Mouse (Mus musculus) bone marrow macrophage, adult 2 months (primary cell): ENCODE results near the gene Efhd2. TPM values are rescaled to one million over a fixed set of nuclear protein-coding genes. Genes with fewer than 3 reads are reported as not detected.

Experiments used
- H3K27ac ChIP-seq: 2 replicates; pipeline ENCODE4 v1.5.1; 2012; ENCODE audit warnings: low read depth, low read length; ENCODE audit not compliant: insufficient read depth
- H3K4me1 ChIP-seq: 2 replicates; pipeline ENCODE4 v1.6.1; 2012; ENCODE audit warnings: low read length; ENCODE audit not compliant: control insufficient read depth, insufficient read depth
- H3K4me3 ChIP-seq: 2 replicates; pipeline ENCODE4 v1.5.1; 2012; ENCODE audit warnings: mild to moderate bottlenecking, low read length, moderate library complexity; ENCODE audit not compliant: insufficient read depth
- CTCF ChIP-seq: IDR thresholded peaks from 2 replicates; pipeline ENCODE4 v1.5.1; 2012; ENCODE audit warnings: low read depth, mild to moderate bottlenecking, low read length, moderate library complexity
- POLR2A ChIP-seq: IDR thresholded peaks from 2 replicates; pipeline ENCODE4 v1.6.1; 2012; ENCODE audit warnings: mild to moderate bottlenecking, low read depth, low read length, borderline replicate concordance
- polyA plus RNA-seq: library from polyadenylated mRNA; stranded (reverse); fragments of >200 nt; gene quantifications from 2 replicates; pipeline ENCODE4 v1.2.4, GENCODE M21; 2012; ENCODE audit not compliant: missing spikeins, insufficient read depth, insufficient read length

Efhd2 gene
- polyA plus RNA-seq, 1 experiment: 491 TPM

DNA sequence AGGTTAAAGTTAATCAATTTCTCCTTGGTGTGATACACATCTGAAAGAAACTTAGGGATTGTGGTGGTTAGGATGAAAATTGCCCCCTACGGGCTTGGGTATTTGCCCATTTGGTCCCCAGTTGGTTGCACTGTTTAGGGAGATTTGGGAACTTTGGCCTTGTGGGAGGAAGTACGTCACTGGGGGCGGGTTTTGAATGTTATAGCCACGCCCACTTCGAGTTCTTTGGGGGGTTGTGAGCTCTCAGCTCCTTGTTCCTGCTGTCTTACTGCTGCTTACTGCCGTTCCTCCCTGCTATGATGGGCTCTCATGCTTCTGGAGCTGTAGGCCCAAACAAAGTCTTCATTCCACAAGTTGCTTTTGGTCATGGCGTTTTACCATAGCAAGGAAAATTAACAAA is 43.4 kb downstream of the Efhd2 start:
- H3K4me1 ChIP-seq: peaks cover 12% of the 10 kb centered on the region
- TF ChIP-seq POLR2A (no peak), CTCF (no peak)
- H3K27ac ChIP-seq: no peak overlapping the region
- no peak overlapping the region for H3K4me3 ChIP-seq

DNA sequence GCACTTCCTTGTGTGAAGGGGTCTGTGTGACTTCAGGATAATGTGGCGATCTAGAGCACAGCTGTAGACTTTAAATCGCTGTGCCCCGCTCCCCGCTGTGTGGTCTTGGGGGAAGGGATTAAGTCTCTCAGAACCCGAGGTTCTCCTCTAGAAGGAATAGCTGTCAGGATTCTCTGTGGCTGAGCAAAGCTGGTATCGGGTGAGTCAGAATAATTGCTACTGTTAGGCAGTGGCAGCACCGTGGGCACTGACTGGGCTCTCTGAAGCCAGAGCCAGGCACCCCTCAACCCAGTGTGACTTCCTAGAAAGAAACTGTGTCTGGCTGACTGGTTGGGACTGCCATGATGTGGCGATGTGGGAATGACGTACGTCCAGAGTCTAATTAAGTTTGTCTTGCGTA is 44.3 kb downstream of the Efhd2 start:
- no peak overlapping the region for H3K27ac ChIP-seq
- TF ChIP-seq CTCF (no peak), POLR2A (no peak)
- H3K4me1 ChIP-seq: peaks cover 12% of the 10 kb centered on the region
- no peak overlapping the region for H3K4me3 ChIP-seq

DNA sequence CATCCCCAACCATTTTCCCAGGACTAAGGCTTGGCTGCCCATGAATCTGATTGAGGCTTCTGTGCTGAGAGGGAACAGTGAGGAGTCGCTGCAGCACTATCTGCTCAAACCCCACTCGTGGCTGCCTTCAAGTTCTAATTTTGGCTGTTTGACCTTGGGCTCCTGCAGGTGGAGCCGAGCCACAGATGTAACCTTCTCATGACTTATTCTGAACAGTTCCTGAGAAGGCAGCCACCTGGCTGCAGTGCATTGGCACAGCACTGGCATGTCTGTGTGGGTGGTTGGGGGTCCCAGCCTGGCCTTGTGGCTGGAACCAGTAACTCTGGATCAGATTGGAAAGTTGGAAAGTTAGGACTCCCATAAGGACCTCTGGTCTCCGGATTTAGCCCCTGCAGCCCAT is 46.5 kb downstream of the Efhd2 start:
- TF ChIP-seq CTCF (no peak), POLR2A (no peak)

DNA sequence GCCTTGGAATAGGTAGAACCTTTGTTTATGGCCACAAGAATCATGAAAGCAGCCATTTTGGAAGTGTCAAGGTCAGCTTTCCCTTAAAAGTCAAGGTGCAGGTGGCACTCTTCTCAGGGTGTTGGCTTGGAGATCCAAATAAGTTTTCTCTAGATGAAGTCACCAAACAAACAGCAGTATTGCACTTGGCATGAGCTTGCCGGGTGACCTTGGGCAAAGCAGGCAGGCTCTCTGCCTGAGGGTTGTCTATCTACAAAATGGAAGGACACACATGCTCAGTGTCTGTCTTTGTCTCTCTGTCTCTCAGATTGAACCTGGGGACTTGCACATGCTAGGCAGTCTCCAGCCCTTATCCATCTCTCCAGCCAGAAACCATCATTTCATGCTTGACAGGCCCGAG is 47.3 kb downstream of the Efhd2 start:
- TF ChIP-seq POLR2A: no peak
- Histone ChIP-seq H3K4me1 (peaks cover 3% of the 10 kb centered on the region), H3K4me3 (no peak overlapping the region), H3K27ac (no peak overlapping the region)

More for the DNA sequence above, 46.5 kb downstream of the Efhd2 start:
- H3K4me3 ChIP-seq: no peak overlapping the region
- no peak overlapping the region for H3K27ac ChIP-seq
- no peaks in the 10 kb centered on the region; the same call in 1 of the 2 replicates for H3K4me1 ChIP-seq

DNA sequence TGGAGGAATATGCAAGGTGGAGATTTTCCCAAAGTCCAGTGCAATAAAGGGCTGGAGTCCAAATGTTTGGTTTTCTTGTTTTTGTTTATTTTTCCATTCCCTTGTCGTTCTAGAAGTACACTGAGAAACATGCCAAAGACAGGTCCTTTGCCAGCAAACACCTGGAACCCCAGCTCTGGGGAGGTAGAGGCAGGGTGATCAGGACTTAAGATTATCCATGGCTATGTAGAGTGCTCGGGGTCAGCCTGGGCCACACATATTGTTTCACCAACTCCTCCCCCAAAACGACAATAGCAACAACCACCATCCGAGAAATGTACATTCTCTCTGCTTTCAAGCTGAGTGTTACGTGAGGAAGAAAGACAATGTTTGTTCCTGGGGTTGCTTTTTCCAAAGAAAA is 48.7 kb downstream of the Efhd2 start, which contains the start of gene Cela2a:
Cela2a (minus strand) TSS at position 101 of the 400 bp plus-strand sequence.
- TF ChIP-seq POLR2A: no peak
- TF ChIP-seq CTCF: no peak
- Histone ChIP-seq H3K4me1 (peaks cover 3% of the 10 kb centered on the region), H3K27ac (no peak within 1 kb of the TSS), H3K4me3 (no peak within 1 kb of the TSS)

DNA sequence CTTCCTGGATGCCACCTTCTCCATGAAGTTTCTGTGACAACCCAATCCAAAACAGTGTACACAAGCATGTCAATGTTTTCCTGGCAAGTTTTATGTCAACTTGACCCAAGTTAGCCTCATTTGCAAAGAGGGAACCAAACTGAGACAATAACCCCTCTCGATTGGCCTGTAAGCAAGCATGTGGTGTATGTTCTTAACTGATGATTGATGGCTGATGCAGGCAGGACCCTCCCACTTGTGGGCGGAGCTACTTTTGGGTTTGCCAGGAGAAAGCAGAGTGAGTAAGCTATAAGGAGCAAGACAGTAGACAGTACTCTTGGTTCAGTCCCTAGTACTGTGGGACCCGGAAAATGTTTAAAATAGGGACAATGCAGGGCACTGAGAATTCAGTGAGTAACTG is 51.7 kb downstream of the Efhd2 start:
- Histone ChIP-seq H3K27ac (no peak overlapping the region), H3K4me1 (peaks cover 3% of the 10 kb centered on the region), H3K4me3 (no peak overlapping the region)
- TF ChIP-seq CTCF: no peak
- no peak for TF ChIP-seq POLR2A

DNA sequence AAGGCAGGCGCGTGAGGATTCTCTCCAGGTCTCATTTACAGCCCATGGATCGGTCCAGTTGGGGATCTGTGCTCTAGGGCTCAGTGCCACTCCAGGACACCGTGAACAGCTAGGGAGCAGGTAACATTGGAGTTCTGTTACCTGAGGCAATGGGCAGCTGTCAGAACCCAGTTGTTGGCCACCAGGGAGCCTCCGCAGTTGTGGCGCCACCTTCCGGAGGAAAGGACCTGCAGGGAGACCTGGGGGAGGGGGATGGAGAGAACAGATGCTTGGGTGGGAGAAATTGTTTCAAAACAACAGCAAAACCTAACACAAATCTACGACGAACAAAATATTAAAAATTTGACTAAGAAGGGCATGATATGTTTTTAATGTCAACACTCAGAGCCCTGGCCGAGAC is 52.6 kb downstream of the Efhd2 start:
- no peak for TF ChIP-seq CTCF
- TF ChIP-seq POLR2A: no peak
- Histone ChIP-seq H3K4me3 (no peak overlapping the region), H3K27ac (no peak overlapping the region), H3K4me1 (peaks cover 3% of the 10 kb centered on the region)

DNA sequence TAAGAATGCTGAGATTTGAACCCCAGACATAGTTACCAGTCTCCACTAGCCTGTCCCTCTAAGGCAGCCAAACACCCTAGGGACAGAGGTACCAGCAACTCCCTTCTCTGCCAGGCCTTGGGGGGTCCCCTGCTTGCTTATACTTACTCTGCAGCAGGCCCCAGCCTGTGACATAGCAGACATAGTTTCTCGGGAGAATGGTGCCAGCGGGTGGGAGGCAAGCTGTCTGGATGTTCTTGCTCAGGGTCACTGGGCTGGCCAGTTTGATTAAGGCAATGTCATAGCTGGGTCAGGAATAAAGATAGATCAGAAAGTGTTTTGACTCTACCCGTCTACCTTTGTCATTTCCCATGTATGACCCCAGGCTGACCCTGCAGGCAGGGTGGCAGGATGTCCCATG is 53.5 kb downstream of the Efhd2 start:
- H3K4me1 ChIP-seq: peaks cover 3% of the 10 kb centered on the region
- H3K4me3 ChIP-seq: no peak overlapping the region
- no peak overlapping the region for H3K27ac ChIP-seq
- TF ChIP-seq POLR2A (no peak), CTCF (no peak)

DNA sequence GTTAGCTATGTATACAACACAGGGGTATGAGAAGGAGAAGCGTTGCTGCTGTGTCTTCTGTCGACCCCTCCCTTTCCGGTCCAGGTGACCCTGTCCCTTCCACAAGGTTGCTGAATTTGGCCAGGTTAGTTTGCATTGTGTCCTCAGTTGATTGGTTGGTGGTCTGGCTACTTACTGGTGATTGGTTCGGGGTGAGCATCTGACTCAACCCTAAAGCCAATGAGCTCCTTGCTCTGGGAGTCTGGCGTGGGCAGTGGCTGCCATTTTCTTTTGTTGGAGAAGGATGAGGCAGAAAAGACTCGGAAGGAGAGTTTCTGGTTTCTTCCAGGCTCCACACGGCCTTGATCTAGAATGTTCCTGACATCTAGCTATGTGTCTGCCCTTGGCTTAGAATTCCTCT is 55.4 kb downstream of the Efhd2 start:
- TF ChIP-seq POLR2A (no peak), CTCF (no peak)
- Histone ChIP-seq H3K27ac (no peak overlapping the region), H3K4me1 (peaks cover 3% of the 10 kb centered on the region), H3K4me3 (no peak overlapping the region)

DNA sequence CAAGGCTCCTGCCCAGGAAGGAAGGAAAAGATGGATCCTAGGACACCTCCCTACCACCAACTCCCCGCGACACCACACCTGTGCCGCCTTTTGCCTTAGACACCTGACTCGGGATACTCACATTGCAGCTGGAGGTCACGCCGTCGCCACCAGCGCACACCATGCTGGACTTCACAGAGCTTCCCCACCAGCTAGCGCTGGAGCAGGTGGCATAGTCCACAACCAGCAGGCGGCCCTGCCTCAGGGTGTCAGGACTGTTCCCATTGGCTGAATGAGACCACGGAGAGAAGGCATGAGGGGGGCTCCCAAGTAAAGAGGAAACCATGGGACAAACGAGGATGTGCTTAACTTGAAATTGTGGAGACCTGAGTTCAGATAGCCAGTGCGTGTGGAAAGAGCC is 55.9 kb downstream of the Efhd2 start:
- H3K27ac ChIP-seq: no peak overlapping the region
- no peak overlapping the region for H3K4me3 ChIP-seq
- H3K4me1 ChIP-seq: peaks cover 3% of the 10 kb centered on the region
- TF ChIP-seq POLR2A (no peak), CTCF (no peak)

DNA sequence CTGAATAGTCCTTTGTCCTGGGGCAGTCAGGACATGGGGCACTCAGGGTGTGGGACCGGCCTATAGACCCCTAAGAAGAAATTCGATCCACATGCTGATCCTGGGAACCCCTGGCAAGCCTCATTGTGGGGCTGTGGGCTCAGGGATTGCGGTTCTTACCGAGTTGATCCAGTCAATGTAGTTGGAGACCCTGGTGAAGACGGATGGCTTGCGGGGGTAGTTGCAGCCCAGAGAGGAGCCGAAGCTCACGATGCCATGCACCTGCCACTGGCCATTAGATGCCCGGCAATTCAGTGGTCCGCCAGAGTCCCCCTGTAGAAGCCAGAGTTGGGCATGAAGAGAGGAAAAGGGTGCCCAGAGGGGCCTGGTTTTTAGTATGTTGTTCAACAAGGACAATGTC is 57.0 kb downstream of the Efhd2 start:
- Histone ChIP-seq H3K4me3 (no peak overlapping the region), H3K27ac (no peak overlapping the region), H3K4me1 (peaks cover 2% of the 10 kb centered on the region)
- no peak for TF ChIP-seq CTCF
- TF ChIP-seq POLR2A: no peak
